Mouse (Mus musculus) limb, embryonic 12.5 days (tissue): ENCODE measurements at regions not wholly inside any gene's neighbourhood (a gene's known extent, or its start where the extent isn't known, plus 50 kb on each side); places are given as distances from the start of the nearest gene placed in this dataset.

ENCODE experiments used
- ATAC-seq: fragments of 200-750 bp; cut with Nextera tagmentation; 2 replicates; pipeline ENCODE4 v1.8.0; 2017; ENCODE audit warnings: low read depth, moderate TSS enrichment; ENCODE audit not compliant: insufficient number of reproducible peaks, insufficient read depth, low FRiP score, low TSS enrichment
- H3K27ac ChIP-seq: fragments of 300-500 bp; sonication (generic); 2 replicates; pipeline ENCODE4 v1.5.1; 2016; ENCODE audit warnings: mild to moderate bottlenecking, moderate library complexity
- H3K27me3 ChIP-seq: fragments of 300-500 bp; sonication (generic); 2 replicates; pipeline ENCODE4 v1.6.1; 2016; ENCODE audit warnings: mild to moderate bottlenecking, moderate library complexity
- H3K36me3 ChIP-seq: fragments of 300-500 bp; sonication (generic); 2 replicates; pipeline ENCODE4 v1.6.1; 2016; ENCODE audit warnings: mild to moderate bottlenecking, moderate library complexity
- H3K4me1 ChIP-seq: fragments of 300-500 bp; sonication (generic); replicated peaks from 2 replicates; pipeline ENCODE4 v1.6.1; 2016
- H3K4me2 ChIP-seq: fragments of 300-500 bp; sonication (generic); 2 replicates; pipeline ENCODE4 v1.6.1; 2016; ENCODE audit warnings: mild to moderate bottlenecking, moderate library complexity
- H3K4me3 ChIP-seq: fragments of 300-500 bp; sonication (generic); replicated peaks from 2 replicates; pipeline ENCODE4 v1.5.1; 2016; ENCODE audit warnings: mild to moderate bottlenecking
- H3K9ac ChIP-seq: fragments of 300-500 bp; sonication (generic); replicated peaks from 2 replicates; pipeline ENCODE4 v1.6.1; 2016; ENCODE audit warnings: mild to moderate bottlenecking, moderate library complexity
- H3K9me3 ChIP-seq: fragments of 300-500 bp; sonication (generic); 2 replicates; pipeline ENCODE4 v1.6.1; 2016; ENCODE audit warnings: mild to moderate bottlenecking, moderate library complexity
- WGBS: fragments of 180-500 bp; shearing (Covaris S2); methylation state at CpG from one replicate; pipeline ENCODE4 v1.1.7; 2016; 5-methylcytosine and 5-hydroxymethylcytosine counted together

DNA sequence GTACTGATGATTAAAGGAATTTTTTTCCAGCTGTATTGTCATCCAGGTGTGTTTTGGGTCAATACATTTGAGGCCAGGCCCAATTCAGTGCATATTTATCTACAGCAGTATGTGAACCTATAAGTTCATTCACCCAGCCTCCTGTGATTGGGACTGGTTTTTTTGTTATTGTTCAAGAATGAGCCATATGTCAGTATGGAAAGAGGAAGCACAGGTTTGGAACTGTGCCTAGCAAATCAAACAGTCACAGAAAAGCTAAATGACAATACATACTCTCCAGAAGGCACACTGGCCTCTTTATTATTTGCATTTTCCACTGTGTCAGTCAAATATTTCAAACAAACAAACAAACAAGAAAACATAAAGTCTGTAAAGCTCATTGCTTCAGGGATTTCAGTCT is 134.7 kb downstream of the Rnd3 start:
- Histone ChIP-seq H3K27me3 (no peaks in the 10 kb centered on the region), H3K4me2 (no peak overlapping the region), H3K4me3 (no peak overlapping the region), H3K36me3 (no peaks in the 10 kb centered on the region), H3K9ac (no peak overlapping the region), H3K9me3 (no peaks in the 10 kb centered on the region), H3K27ac (no peak overlapping the region), H3K4me1 (peaks cover 18% of the 10 kb centered on the region)
- no peak for ATAC-seq

DNA sequence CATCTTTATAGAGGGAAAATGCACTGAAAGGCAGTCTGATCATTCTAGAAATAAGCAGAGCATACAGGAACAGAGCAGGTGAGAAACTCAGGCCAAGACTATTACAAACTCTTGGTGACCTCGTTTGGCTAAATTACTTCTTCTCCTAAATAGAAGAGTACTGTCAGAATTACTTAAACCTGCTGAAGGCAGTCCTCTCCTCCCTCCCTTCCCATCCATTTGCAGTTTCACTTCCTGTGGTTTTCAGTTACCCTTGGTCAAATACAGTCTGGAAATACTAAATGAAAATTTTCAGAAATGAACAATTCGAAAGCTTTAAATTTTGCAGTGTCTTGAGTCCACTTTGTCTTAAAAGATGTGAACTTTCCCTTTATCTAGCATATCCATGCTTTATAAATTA is 135.8 kb downstream of the Rnd3 start:
- Histone ChIP-seq H3K4me1 (peaks cover 18% of the 10 kb centered on the region), H3K4me3 (no peak overlapping the region), H3K4me2 (no peak overlapping the region), H3K36me3 (no peaks in the 10 kb centered on the region), H3K9ac (no peak overlapping the region), H3K27ac (no peak overlapping the region), H3K9me3 (no peaks in the 10 kb centered on the region), H3K27me3 (no peaks in the 10 kb centered on the region)
- WGBS: 59% methylated on average over 2 of the region's 2 CpGs
- no peak for ATAC-seq

DNA sequence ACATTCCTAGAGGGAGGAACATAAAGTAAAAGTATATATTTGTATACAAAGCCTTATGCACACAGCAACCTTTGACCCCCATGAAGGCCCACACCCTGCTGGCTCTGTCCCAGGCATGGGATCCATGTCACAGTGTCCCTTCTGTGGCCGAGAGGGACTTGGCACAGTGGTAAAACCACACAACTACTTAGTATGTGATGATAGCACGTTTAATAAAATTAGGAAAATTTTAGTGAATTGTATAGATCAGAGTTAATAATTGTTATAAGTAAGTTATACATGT is 140.7 kb downstream of the Rnd3 start:
- Histone ChIP-seq H3K27ac (no peak overlapping the region), H3K27me3 (no peaks in the 10 kb centered on the region), H3K9ac (no peak overlapping the region), H3K4me3 (no peak overlapping the region), H3K9me3 (no peaks in the 10 kb centered on the region), H3K4me2 (no peak overlapping the region), H3K36me3 (no peaks in the 10 kb centered on the region), H3K4me1 (no peaks in the 10 kb centered on the region)
- no peak for ATAC-seq
- 70% methylated on average over 2 of the region's 2 CpGs for WGBS

DNA sequence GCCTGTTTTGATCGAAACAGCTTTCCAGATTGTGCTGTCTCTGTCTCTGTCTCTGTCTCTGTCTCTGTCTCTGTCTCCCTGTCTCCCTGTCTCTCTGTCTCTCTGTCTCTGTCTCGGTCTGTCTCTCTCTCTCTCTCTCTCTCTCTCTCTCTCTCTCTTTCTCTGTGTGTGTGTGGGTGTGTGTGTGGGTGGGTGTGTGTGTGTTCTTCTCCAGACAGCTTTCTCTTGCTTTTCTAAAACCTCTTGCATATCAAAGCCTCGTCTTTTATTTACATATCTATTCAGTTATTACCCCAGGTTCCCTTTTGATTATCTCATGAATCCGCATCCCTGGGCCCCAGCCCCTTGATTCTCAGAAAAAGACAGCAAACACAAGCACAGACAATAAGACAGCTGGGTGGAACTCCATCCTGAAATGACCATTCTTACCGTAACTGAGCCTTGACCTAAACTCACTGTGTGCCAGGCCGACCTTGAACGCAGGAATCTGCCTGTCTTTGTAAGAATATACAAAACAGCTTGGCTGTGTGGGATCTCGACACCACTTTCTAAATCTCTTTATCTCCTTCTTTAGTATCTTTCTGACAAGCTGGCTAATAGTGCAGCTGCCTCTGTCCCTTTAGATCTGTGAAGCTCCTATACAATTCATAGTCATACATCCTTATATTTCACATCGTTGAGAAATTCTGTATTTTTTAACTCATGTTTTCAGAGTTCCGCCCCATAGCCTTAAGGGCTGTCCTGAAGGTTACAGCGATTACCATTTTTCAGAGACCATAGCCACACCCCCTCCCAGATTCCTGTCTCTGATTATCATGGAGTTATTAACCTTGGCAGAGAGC is 141.3 kb downstream of the Rnd3 start:
- Histone ChIP-seq H3K27ac (no peak overlapping the region), H3K9ac (no peak overlapping the region), H3K27me3 (no peaks in the 10 kb centered on the region), H3K9me3 (no peaks in the 10 kb centered on the region), H3K36me3 (no peaks in the 10 kb centered on the region), H3K4me1 (no peaks in the 10 kb centered on the region), H3K4me3 (no peak overlapping the region), H3K4me2 (no peak overlapping the region)
- WGBS: 71% methylated on average over 11 of the region's 11 CpGs
- ATAC-seq: no peak

DNA sequence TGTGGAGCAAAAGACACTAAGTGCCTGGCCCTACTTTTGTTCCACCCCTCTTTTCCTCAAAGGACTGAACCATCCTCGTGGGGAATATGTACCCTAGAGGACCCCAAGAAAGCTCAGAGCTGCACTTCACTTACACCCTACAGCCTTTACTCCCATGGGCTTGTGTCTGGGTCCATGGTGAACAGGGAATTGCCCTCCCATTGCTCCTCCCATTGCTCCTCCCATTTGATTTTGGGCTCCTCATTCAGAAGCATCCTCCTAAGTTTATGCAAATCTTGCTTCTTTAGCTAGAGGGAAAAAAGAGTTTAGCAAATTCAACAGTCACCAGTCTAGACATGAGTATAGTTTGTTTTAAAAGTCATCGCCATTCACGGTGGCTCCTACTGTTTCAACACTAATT is 142.1 kb downstream of the Rnd3 start:
- Histone ChIP-seq H3K4me3 (no peak overlapping the region), H3K36me3 (no peaks in the 10 kb centered on the region), H3K9ac (no peak overlapping the region), H3K9me3 (no peaks in the 10 kb centered on the region), H3K4me1 (no peaks in the 10 kb centered on the region), H3K27ac (no peak overlapping the region), H3K27me3 (no peaks in the 10 kb centered on the region), H3K4me2 (no peak overlapping the region)
- WGBS: 62% methylated on average over 3 of the region's 3 CpGs
- ATAC-seq: no peak

DNA sequence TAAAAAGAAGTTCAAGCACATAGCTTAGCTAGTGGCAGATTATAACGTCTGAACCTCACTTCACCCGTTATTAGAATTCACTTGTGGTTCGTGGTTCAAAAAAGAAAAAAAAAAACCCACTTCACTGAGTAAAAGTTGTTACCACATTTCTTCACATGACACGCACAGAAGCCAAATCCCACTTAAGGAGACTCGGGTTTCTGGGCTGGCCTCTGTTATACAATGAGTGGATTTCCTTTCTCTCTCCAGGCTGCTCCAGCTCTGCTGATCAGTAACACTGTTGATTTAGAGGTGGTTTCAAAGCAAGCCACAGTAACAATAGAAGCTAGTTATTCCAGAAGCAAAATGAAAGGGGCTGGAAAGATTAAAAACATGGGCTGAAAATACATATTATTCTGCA is 147.4 kb downstream of the Rnd3 start:
- H3K27ac ChIP-seq: no peak overlapping the region
- H3K27me3 ChIP-seq: no peaks in the 10 kb centered on the region
- no peak overlapping the region for H3K9ac ChIP-seq
- no peak for ATAC-seq
- H3K4me3 ChIP-seq: no peak overlapping the region
- no peaks in the 10 kb centered on the region for H3K9me3 ChIP-seq
- H3K4me2 ChIP-seq: no peak overlapping the region
- no peaks in the 10 kb centered on the region for H3K36me3 ChIP-seq
- 59% methylated on average over 5 of the region's 5 CpGs for WGBS
- H3K4me1 ChIP-seq: no peaks in the 10 kb centered on the region

DNA sequence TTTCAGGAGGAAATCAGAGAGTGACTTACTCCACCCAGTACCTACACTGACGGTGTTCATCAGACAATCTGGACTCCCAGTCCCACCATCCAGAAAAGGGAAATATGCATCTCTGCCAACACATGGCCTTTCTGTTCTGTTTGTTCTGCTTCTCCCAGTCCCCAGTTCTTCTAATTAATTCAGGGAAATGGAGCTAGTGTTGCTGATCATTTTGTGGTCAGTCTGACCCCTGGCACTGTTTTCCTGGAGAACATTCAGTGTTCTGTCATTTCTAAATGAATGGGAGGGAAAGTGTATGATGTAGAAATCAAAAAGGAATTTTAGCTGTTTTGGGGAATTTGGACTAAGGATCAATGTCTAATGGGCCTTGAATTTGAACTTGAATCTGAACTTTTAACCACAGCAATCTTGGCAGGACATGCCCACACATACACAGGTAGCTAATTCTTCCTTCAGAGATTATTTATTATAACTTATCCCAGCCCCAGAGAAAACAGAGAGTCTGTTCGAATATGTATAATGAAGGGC is 165.0 kb downstream of the Rnd3 start:
- no peak for ATAC-seq
- Histone ChIP-seq H3K4me2 (no peak overlapping the region), H3K27me3 (no peaks in the 10 kb centered on the region), H3K27ac (no peak overlapping the region), H3K4me3 (no peak overlapping the region), H3K4me1 (no peaks in the 10 kb centered on the region), H3K36me3 (no peaks in the 10 kb centered on the region), H3K9ac (no peak overlapping the region), H3K9me3 (no peaks in the 10 kb centered on the region)
- WGBS: 89% methylated on average over 2 of the region's 2 CpGs

DNA sequence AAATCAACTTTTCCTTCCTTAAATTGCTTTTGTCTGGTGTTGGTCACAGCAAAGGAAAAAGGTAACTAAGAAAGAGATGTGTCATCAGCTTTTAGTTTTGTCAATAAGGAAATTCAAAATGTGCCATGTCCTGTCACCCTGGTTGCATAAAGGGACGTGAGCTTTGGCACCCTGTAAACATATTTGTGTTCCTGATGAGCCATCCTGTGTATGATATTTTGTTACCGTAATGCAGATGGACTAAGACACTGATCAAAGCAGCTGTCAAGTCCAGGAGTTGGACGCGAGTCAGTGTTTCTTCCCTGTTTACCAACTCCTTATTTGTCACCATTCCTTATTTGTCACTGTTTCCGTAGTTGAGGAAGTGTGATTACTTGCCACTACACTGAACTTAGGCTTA is 166.3 kb downstream of the Rnd3 start:
- no peak overlapping the region for H3K4me2 ChIP-seq
- ATAC-seq: no peak
- H3K4me3 ChIP-seq: no peak overlapping the region
- no peaks in the 10 kb centered on the region for H3K9me3 ChIP-seq
- H3K27me3 ChIP-seq: no peaks in the 10 kb centered on the region
- no peak overlapping the region for H3K27ac ChIP-seq
- H3K9ac ChIP-seq: no peak overlapping the region
- H3K36me3 ChIP-seq: no peaks in the 10 kb centered on the region
- H3K4me1 ChIP-seq: no peaks in the 10 kb centered on the region
- 85% methylated on average over 5 of the region's 5 CpGs for WGBS

DNA sequence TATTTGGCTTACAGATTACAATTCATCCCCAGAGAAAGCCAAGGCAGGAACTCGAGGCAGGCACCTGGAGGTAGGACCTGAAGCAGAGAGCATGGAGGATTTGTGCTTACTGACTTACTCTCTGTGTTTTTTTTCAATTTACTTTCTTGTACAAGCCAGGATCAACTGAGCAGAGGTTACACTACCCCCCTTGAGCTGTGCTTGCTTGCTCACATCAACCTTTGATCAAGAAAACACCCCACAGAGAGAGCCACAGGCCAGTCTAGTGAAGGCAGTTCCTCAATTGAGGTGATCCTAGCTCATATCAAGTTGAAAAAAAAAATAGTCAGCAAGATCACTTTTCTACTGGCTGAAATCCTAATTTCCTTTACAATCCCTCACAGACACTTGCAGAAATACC is 170.6 kb downstream of the Rnd3 start:
- Histone ChIP-seq H3K9me3 (no peaks in the 10 kb centered on the region), H3K27ac (no peak overlapping the region), H3K4me3 (no peak overlapping the region), H3K27me3 (no peaks in the 10 kb centered on the region), H3K4me1 (no peaks in the 10 kb centered on the region), H3K9ac (no peak overlapping the region), H3K36me3 (no peaks in the 10 kb centered on the region), H3K4me2 (no peak overlapping the region)
- ATAC-seq: no peak
- WGBS: 83% methylated on average over 1 of the region's 1 CpGs

DNA sequence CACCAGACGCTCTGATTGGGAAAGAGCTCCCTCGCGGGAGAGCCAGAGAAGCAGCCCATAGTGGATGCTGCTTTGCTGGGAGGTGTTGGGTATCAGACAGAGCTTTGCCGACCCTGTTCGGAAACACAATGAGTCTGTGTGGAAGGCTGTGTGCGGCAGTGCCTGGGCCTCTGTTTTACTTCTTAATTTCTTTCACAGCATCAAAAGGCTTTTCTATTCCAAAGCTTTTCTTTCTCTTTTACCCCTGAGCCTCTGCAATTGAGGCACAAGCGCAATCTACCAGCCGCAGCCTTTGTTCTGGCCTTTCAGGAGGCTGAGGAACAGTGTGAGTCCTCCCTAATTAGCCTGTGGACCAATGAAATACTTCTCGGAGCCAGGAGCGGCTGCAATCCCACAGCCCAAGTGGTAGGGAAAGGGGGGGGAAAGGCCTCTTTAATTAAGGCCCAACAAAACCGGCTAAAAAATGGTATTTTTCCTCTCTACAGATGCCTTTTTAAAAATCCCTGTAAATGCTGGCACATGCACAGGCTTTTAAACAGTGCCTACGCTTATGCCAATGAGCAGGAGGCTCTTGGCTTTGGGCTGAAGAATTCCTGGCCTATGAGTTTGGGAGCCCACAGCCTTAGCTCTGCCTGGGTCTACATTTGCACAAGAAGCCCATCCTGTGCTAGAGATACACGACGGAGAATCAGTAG is 177.6 kb downstream of the Rnd3 start:
- peaks cover 5% of the 10 kb centered on the region; the same call in 1 of the 2 replicates for H3K9me3 ChIP-seq
- WGBS: 6% methylated on average over 14 of the region's 14 CpGs
- H3K4me3 ChIP-seq: peak overlapping the region; percentile 19; the same call in 1 of the 2 replicates
- H3K4me2 ChIP-seq: peak overlapping the region; percentile 50
- H3K27me3 ChIP-seq: no peaks in the 10 kb centered on the region
- no peaks in the 10 kb centered on the region for H3K36me3 ChIP-seq
- H3K27ac ChIP-seq: peak overlapping the region; percentile 87
- peak overlapping the region; percentile 37; the same call in 1 of the 2 replicates for H3K9ac ChIP-seq
- peaks cover 15% of the 10 kb centered on the region for H3K4me1 ChIP-seq
- peak; percentile 81 for ATAC-seq

DNA sequence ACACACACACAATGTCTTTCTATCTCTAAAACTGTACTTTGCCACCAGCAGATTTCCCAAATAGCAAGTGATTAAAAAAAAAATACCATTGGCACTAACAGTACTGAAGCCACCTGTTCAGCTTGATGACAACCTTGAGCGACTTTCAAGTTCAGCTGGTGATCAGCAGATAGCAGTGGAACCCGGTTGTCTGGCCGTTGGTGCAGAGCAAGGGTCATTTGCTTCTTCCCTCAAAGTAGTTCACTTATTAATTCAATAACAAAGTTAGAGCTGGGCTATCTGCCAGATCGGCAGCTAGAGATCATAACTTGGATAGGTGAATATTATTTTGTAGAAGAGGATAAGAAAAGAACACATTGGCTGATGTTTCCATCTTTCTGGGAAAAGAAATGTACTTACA is 180.5 kb downstream of the Rnd3 start:
- 88% methylated on average over 4 of the region's 4 CpGs for WGBS
- no peak overlapping the region for H3K4me2 ChIP-seq
- H3K27me3 ChIP-seq: no peaks in the 10 kb centered on the region
- peaks cover 5% of the 10 kb centered on the region; the same call in 1 of the 2 replicates for H3K9me3 ChIP-seq
- no peak overlapping the region for H3K9ac ChIP-seq
- no peak overlapping the region for H3K27ac ChIP-seq
- H3K4me1 ChIP-seq: peaks cover 15% of the 10 kb centered on the region
- no peak for ATAC-seq
- H3K4me3 ChIP-seq: no peak overlapping the region
- no peaks in the 10 kb centered on the region for H3K36me3 ChIP-seq
